Mouse (Mus musculus) MEL (cell line): Measurements from ENCODE around the gene Preb. TPM values are rescaled to one million over a fixed set of nuclear protein-coding genes. Genes with fewer than 3 reads are reported as not detected.

Experiments
- DNase-seq: peaks from one replicate; pipeline ENCODE4 v3.0.0; 2011; ENCODE audit warnings: low read depth, low spot score
- H3K27ac ChIP-seq: 2 replicates; pipeline ENCODE4 v1.5.1; 2012; ENCODE audit warnings: low read depth, mild to moderate bottlenecking, control low read depth, low read length, moderate library complexity; ENCODE audit not compliant: control insufficient read depth
- H3K27me3 ChIP-seq, 2 experiments: fragments of 150-350 bp in 1 of 2; sonication (generic) in 1 of 2; 2 replicates each; pipeline ENCODE4 v1.6.1; 2012; ENCODE audit warnings: low read length in 2 of 2, mild to moderate bottlenecking in 2 of 2, improper control_type of control experiment in 1 of 2, moderate library complexity in 1 of 2; ENCODE audit not compliant: insufficient read depth in 2 of 2, control insufficient read depth in 1 of 2
- H3K36me3 ChIP-seq, 2 experiments: 2 replicates each; pipeline ENCODE4 v1.6.1; 2012 to 2014; ENCODE audit warnings: low read length in 2 of 2, improper control_type of control experiment in 1 of 2, inconsistent platforms in 1 of 2, mild to moderate bottlenecking in 1 of 2; ENCODE audit not compliant: insufficient read depth in 2 of 2, control insufficient read depth in 1 of 2
- H3K4me1 ChIP-seq, 2 experiments: fragments of 150-350 bp in 1 of 2; sonication (generic) in 1 of 2; 2 replicates each; pipeline ENCODE4 v1.6.1; 2012; ENCODE audit warnings: low read length in 2 of 2, improper control_type of control experiment in 1 of 2, mild to moderate bottlenecking in 1 of 2; ENCODE audit not compliant: insufficient read depth in 2 of 2, control insufficient read depth in 1 of 2
- H3K4me3 ChIP-seq, 2 experiments: fragments of 150-350 bp in 1 of 2; sonication (generic) in 1 of 2; 2 replicates each; pipeline ENCODE4 v1.5.1; 2012; ENCODE audit warnings: low read depth in 2 of 2, low read length in 2 of 2, mild to moderate bottlenecking in 2 of 2, moderate library complexity in 2 of 2, control low read depth in 1 of 2, improper control_type of control experiment in 1 of 2; ENCODE audit not compliant: control insufficient read depth in 1 of 2, insufficient read depth in 1 of 2
- H3K79me2 ChIP-seq: 2 replicates; pipeline ENCODE4 v1.6.1; 2012; ENCODE audit warnings: mild to moderate bottlenecking, low read length, moderate library complexity; ENCODE audit not compliant: control insufficient read depth, poor library complexity, insufficient read depth
- H3K9ac ChIP-seq: 2 replicates; pipeline ENCODE4 v1.6.1; 2012; ENCODE audit warnings: low read depth, mild to moderate bottlenecking, control low read depth, low read length, moderate library complexity; ENCODE audit not compliant: control insufficient read depth, poor library complexity, severe bottlenecking
- H3K9me3 ChIP-seq: fragments of 150-350 bp; sonication (generic); replicated peaks from 2 replicates; pipeline ENCODE4 v1.6.1; 2012; ENCODE audit warnings: mild to moderate bottlenecking, low read length, improper control_type of control experiment, moderate library complexity; ENCODE audit not compliant: insufficient read depth
- CHD1 ChIP-seq: IDR thresholded peaks from 2 replicates; pipeline ENCODE4 v1.6.1; 2012; ENCODE audit warnings: low read depth, mild to moderate bottlenecking, inconsistent platforms, low read length, improper control_type of control experiment
- CHD2 ChIP-seq: IDR thresholded peaks from 2 replicates; pipeline ENCODE4 v1.6.1; 2011; ENCODE audit warnings: low read length, improper control_type of control experiment
- CTCF ChIP-seq, 3 experiments: IDR thresholded peaks in 2 of 3; conservative IDR thresholded peaks in 1 of 3; 2 replicates each; pipeline ENCODE4 v1.5.1; 2011 to 2012; ENCODE audit warnings: low read length in 3 of 3, low read depth in 2 of 3, mild to moderate bottlenecking in 2 of 3, improper control_type of control experiment in 1 of 3, inconsistent platforms in 1 of 3, mixed read lengths in 1 of 3, moderate library complexity in 1 of 3; ENCODE audit not compliant: control insufficient read depth in 1 of 3, insufficient read depth in 1 of 3, poor library complexity in 1 of 3, severe bottlenecking in 1 of 3
- ELF1 ChIP-seq: IDR thresholded peaks from 2 replicates; pipeline ENCODE4 v1.6.1; 2014; ENCODE audit warnings: low read depth, mild to moderate bottlenecking, inconsistent platforms, low read length, improper control_type of control experiment, moderate library complexity
- EP300 ChIP-seq, 2 experiments: IDR thresholded peaks; 2 replicates each; pipeline ENCODE4 v1.6.1; 2011; ENCODE audit warnings: improper control_type of control experiment in 2 of 2, low read length in 2 of 2, low read depth in 1 of 2, mild to moderate bottlenecking in 1 of 2
- ETS1 ChIP-seq: IDR thresholded peaks from 2 replicates; pipeline ENCODE4 v1.6.1; 2012; ENCODE audit warnings: low read depth, mild to moderate bottlenecking, inconsistent platforms, low read length, improper control_type of control experiment, moderate library complexity
- GABPA ChIP-seq: IDR thresholded peaks from 2 replicates; pipeline ENCODE4 v1.6.1; 2012; ENCODE audit warnings: low read depth, mild to moderate bottlenecking, inconsistent platforms, low read length, improper control_type of control experiment, moderate library complexity
- GATA1 ChIP-seq: IDR thresholded peaks from 2 replicates; pipeline ENCODE4 v1.6.1; 2011; ENCODE audit warnings: low read depth, low read length, improper control_type of control experiment
- HCFC1 ChIP-seq: IDR thresholded peaks from 2 replicates; pipeline ENCODE4 v1.6.1; 2012; ENCODE audit warnings: low read depth, mild to moderate bottlenecking, inconsistent platforms, low read length, improper control_type of control experiment, moderate library complexity
- JUND ChIP-seq: IDR thresholded peaks from 2 replicates; pipeline ENCODE4 v1.6.1; 2011; ENCODE audit warnings: low read depth, mild to moderate bottlenecking, improper control_type of control experiment, low read length
- KAT2A ChIP-seq: conservative IDR thresholded peaks from 2 replicates; pipeline ENCODE4 v1.6.1; 2012; ENCODE audit warnings: low read depth, low read length, improper control_type of control experiment, inconsistent platforms
- MAFK ChIP-seq: IDR thresholded peaks from 2 replicates; pipeline ENCODE4 v1.6.1; 2011; ENCODE audit warnings: low read depth, mild to moderate bottlenecking, low read length, improper control_type of control experiment, borderline replicate concordance
- MAZ ChIP-seq: IDR thresholded peaks from 2 replicates; pipeline ENCODE4 v1.6.1; 2012; ENCODE audit warnings: low read depth, mild to moderate bottlenecking, inconsistent platforms, low read length, improper control_type of control experiment
- MXI1 ChIP-seq: IDR thresholded peaks from 2 replicates; pipeline ENCODE4 v1.6.1; 2011; ENCODE audit warnings: mild to moderate bottlenecking, low read depth, low read length, improper control_type of control experiment
- MYB ChIP-seq: IDR thresholded peaks from 2 replicates; pipeline ENCODE4 v1.6.1; 2011; ENCODE audit warnings: mild to moderate bottlenecking, low read depth, low read length, improper control_type of control experiment
- NELFE ChIP-seq: IDR thresholded peaks from 2 replicates; pipeline ENCODE4 v1.6.1; 2011; ENCODE audit warnings: low read depth, low read length, improper control_type of control experiment
- NRF1 ChIP-seq: IDR thresholded peaks from 2 replicates; pipeline ENCODE4 v1.6.1; 2014; ENCODE audit warnings: low read depth, mild to moderate bottlenecking, inconsistent platforms, low read length, improper control_type of control experiment, moderate library complexity; ENCODE audit not compliant: poor library complexity, insufficient read depth, severe bottlenecking
- POLR2A ChIP-seq, 2 experiments: IDR thresholded peaks; 2 replicates each; pipeline ENCODE4 v1.6.1; 2011 to 2012; ENCODE audit warnings: low read length in 2 of 2, mild to moderate bottlenecking in 2 of 2, control low read depth in 1 of 2, improper control_type of control experiment in 1 of 2, low read depth in 1 of 2, moderate library complexity in 1 of 2; ENCODE audit not compliant: control insufficient read depth in 1 of 2, insufficient read depth in 1 of 2, poor library complexity in 1 of 2
- POLR2AphosphoS2 ChIP-seq: IDR thresholded peaks from 2 replicates; pipeline ENCODE4 v1.6.1; 2011; ENCODE audit warnings: low read length, improper control_type of control experiment
- POLR2AphosphoS5 ChIP-seq: IDR thresholded peaks from 2 replicates; pipeline ENCODE4 v1.6.1; 2012; ENCODE audit warnings: low read depth, borderline replicate concordance, mild to moderate bottlenecking, inconsistent platforms, low read length, moderate library complexity, mixed read lengths
- RAD21 ChIP-seq: IDR thresholded peaks from 2 replicates; pipeline ENCODE4 v1.6.1; 2011; ENCODE audit warnings: mild to moderate bottlenecking, low read depth, low read length, improper control_type of control experiment
- SIN3A ChIP-seq: IDR thresholded peaks from 2 replicates; pipeline ENCODE4 v1.6.1; 2012; ENCODE audit warnings: low read length, improper control_type of control experiment, inconsistent platforms
- SMC3 ChIP-seq: IDR thresholded peaks from 2 replicates; pipeline ENCODE4 v1.6.1; 2011; ENCODE audit warnings: low read depth, low read length, improper control_type of control experiment
- TAL1 ChIP-seq: IDR thresholded peaks from 2 replicates; pipeline ENCODE4 v1.6.1; 2012; ENCODE audit warnings: mild to moderate bottlenecking, inconsistent platforms, low read length, moderate library complexity, mixed read lengths
- TBP ChIP-seq: IDR thresholded peaks from 2 replicates; pipeline ENCODE4 v1.8.0; 2011; ENCODE audit warnings: low read depth, low read length, improper control_type of control experiment
- TCF12 ChIP-seq: IDR thresholded peaks from 2 replicates; pipeline ENCODE4 v1.6.1; 2014; ENCODE audit warnings: low read depth, mild to moderate bottlenecking, inconsistent platforms, low read length, improper control_type of control experiment, moderate library complexity
- UBTF ChIP-seq: IDR thresholded peaks from 2 replicates; pipeline ENCODE4 v1.6.1; 2012; ENCODE audit warnings: low read depth, mild to moderate bottlenecking, inconsistent platforms, low read length, improper control_type of control experiment, moderate library complexity, borderline replicate concordance; ENCODE audit not compliant: insufficient read depth
- USF2 ChIP-seq, 2 experiments: IDR thresholded peaks; 2 replicates each; pipeline ENCODE4 v1.6.1; 2011 to 2012; ENCODE audit warnings: improper control_type of control experiment in 2 of 2, low read length in 2 of 2, borderline replicate concordance in 1 of 2, inconsistent platforms in 1 of 2, low read depth in 1 of 2, mild to moderate bottlenecking in 1 of 2; ENCODE audit not compliant: insufficient read depth in 1 of 2
- ZC3H11A ChIP-seq: IDR thresholded peaks from 2 replicates; pipeline ENCODE4 v1.6.1; 2012; ENCODE audit warnings: low read depth, mild to moderate bottlenecking, inconsistent platforms, low read length, improper control_type of control experiment
- ZKSCAN1 ChIP-seq: IDR thresholded peaks from 2 replicates; pipeline ENCODE4 v1.6.1; 2012; ENCODE audit warnings: low read depth, mild to moderate bottlenecking, inconsistent platforms, low read length, improper control_type of control experiment, moderate library complexity
- polyA plus RNA-seq, 2 experiments: library from polyadenylated mRNA; stranded (reverse) in 1 of 2; unstranded in 1 of 2; fragments of >175 nt in 1 of 2; fragments of >200 nt in 1 of 2; gene quantifications; 2 replicates each; pipeline versions ENCODE4 v1.2.1 to v1.2.4; 2012; ENCODE audit warnings: low replicate concordance in 2 of 2, low read depth in 1 of 2; ENCODE audit not compliant: insufficient read length in 2 of 2, insufficient read depth in 1 of 2, missing spikeins in 1 of 2
- total RNA-seq: library from RNA; depleted of rRNA; stranded (reverse); fragments of 300-350 nt; gene quantifications from 2 replicates; pipeline ENCODE4 v1.2.3, GENCODE M21; 2012

Preb gene
- total and polyA plus RNA-seq, 3 experiments: 143 to 247 TPM; not detected in 1

DNA sequence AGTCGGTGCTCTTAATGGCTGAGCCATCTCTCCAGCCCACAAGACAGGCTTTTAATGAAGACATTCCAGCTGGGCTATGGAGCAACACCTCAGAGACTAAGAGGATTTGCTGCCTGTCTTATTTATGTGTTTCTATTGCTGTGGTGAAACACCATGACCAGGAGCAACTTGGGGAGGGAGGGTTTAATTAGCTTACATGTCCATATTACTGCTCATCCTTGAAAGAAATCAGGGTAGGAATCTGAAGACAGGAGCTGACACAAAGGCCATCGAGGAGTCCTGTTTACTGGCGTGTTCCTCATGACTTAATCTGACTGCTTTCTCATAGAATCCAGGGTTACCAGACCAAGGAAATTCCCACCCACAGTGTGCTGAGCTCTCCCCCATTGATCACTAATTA lies 3.8 kb upstream of the Preb start:
- Histone ChIP-seq H3K4me3 (no peak overlapping the region), H3K27me3 (0 out of 4 replicates have a peak, but pooled peaks cover 0 to 2% of the 10 kb centered on the region in 2 experiments), H3K4me1 (peaks cover 5 to 23% of the 10 kb centered on the region in 2 experiments), H3K9ac (no peak overlapping the region), H3K79me2 (peaks cover 12% of the 10 kb centered on the region), H3K36me3 (peaks cover 0 to 23% of the 10 kb centered on the region in 2 experiments; a peak in 2 of 4 replicates), H3K9me3 (no peaks in the 10 kb centered on the region), H3K27ac (no peak overlapping the region)
- no peak for DNase-seq
- TF ChIP-seq MAZ (no peak), ELF1 (no peak), SMC3 (no peak), TCF12 (no peak), UBTF (no peak)

- peaks cover 25% of the 10 kb centered on the region for H3K79me2 ChIP-seq
- peak overlapping the region; percentile 78 for H3K27ac ChIP-seq
- H3K4me3 ChIP-seq: peak overlapping the region; percentile 14 to 47
- H3K36me3 ChIP-seq: peaks cover 4 to 31% of the 10 kb centered on the region in 2 experiments; a peak in 3 of 4 replicates
- no peaks in the 10 kb centered on the region for H3K27me3 ChIP-seq
- H3K4me1 ChIP-seq: peaks cover 5 to 32% of the 10 kb centered on the region in 2 experiments
- DNase-seq: peak; percentile 90
- H3K9ac ChIP-seq: peak overlapping the region; percentile 67
- no peaks in the 10 kb centered on the region for H3K9me3 ChIP-seq
- TF ChIP-seq CHD1: no peak
- TF ChIP-seq ZC3H11A: no peak
- peak; percentile 64 for TF ChIP-seq HCFC1
- peak; percentile 52; the same call in 1 of the 2 replicates for TF ChIP-seq MXI1
- TF ChIP-seq TAL1: no peak
- peak; percentile 75 for TF ChIP-seq TBP
- TF ChIP-seq CTCF (IDR thresholded peaks at IDR 0.05 in 2 of 3, conservative IDR thresholded peaks at IDR 0.05 in 1 of 3; ENCODE audit: control insufficient read depth in 1 of 3, insufficient read depth in 1 of 3, low read depth in 2 of 3, low read length in 3 of 3, poor library complexity in 1 of 3, severe bottlenecking in 1 of 3): no peak
- no peak for TF ChIP-seq ZKSCAN1
- no peak for TF ChIP-seq POLR2AphosphoS2
- no peak for TF ChIP-seq MYB
- no peak for TF ChIP-seq NRF1
- TF ChIP-seq RAD21: no peak
- TF ChIP-seq ELF1: 0 out of 2 replicates have a peak, but pooled peaks have one; percentile 16
- TF ChIP-seq USF2 (IDR thresholded peaks at IDR 0.05; ENCODE audit: borderline replicate concordance in 1 of 2, insufficient read depth in 1 of 2, low read depth in 1 of 2, low read length in 2 of 2): no peak
- TF ChIP-seq SIN3A: peak; percentile 84
- TF ChIP-seq JUND: 0 out of 2 replicates have a peak, but pooled peaks have one; percentile 7
- TF ChIP-seq CHD2: no peak
- TF ChIP-seq ETS1: peak; percentile 85
- TF ChIP-seq POLR2A (IDR thresholded peaks at IDR 0.05; ENCODE audit: control insufficient read depth in 1 of 2, insufficient read depth in 1 of 2, low read depth in 1 of 2, low read length in 2 of 2, poor library complexity in 1 of 2): peak in 1 of 2 experiments; percentile 44; a peak in 1 of 4 replicates
- TF ChIP-seq GABPA: no peak
- no peak for TF ChIP-seq MAFK
- no peak for TF ChIP-seq KAT2A
- TF ChIP-seq GATA1: peak; percentile 56
- peak; percentile 36 for TF ChIP-seq NELFE
- no peak for TF ChIP-seq POLR2AphosphoS5
- TF ChIP-seq EP300 (IDR thresholded peaks at IDR 0.05; ENCODE audit: low read depth in 1 of 2, low read length in 2 of 2): peak in 1 of 2 experiments; percentile 44
Observed at GRCm38 (mm10) chr5:30961545-30962505, 1.7 kb upstream of the Preb start.
